Mouse (Mus musculus) ES-Bruce4 (cell line): ENCODE data around the gene Fndc10.
"Not testable (repeated sequence)": the region's sequence is repeated elsewhere in the genome, so short reads cannot be mapped to it uniquely, and the experiment has no call there.

Experiments
- CTCF ChIP-seq: IDR thresholded peaks from one replicate; pipeline ENCODE4 v1.8.1; 2011; ENCODE audit warnings: low read depth, low read length
- EP300 ChIP-seq: IDR thresholded peaks from 2 replicates; pipeline ENCODE4 v1.6.1; 2011; ENCODE audit warnings: low read depth, low read length; ENCODE audit not compliant: insufficient read depth
- POLR2A ChIP-seq: IDR thresholded peaks from one replicate; pipeline ENCODE4 v1.8.1; 2011; ENCODE audit warnings: low read length; ENCODE audit not compliant: insufficient read depth

- not testable (repeated sequence) for TF ChIP-seq CTCF, POLR2A, EP300
Measured at GRCm38 (mm10) chr4:155683670-155684277, 10.4 kb upstream of the Fndc10 start.
